Mouse (Mus musculus) bone marrow, adult 2 months (tissue): Measurements from ENCODE around the gene Chrm4.
A peak's percentile ranks its signal among the peaks of the same experiment; 100 is the strongest.

Experiments
- CTCF ChIP-seq: fragments of 200-500 bp; IDR thresholded peaks from 2 replicates; pipeline ENCODE4 v1.5.1; 2011; ENCODE audit warnings: low read length, control low read depth; ENCODE audit not compliant: control insufficient read depth, insufficient read depth
- POLR2A ChIP-seq: fragments of 200-500 bp; IDR thresholded peaks from 2 replicates; pipeline ENCODE4 v1.6.1; 2011; ENCODE audit warnings: low read depth, mild to moderate bottlenecking, control low read depth, low read length, borderline replicate concordance; ENCODE audit not compliant: control insufficient read depth

- no peak for TF ChIP-seq POLR2A
- peak; percentile 66 for TF ChIP-seq CTCF
Observed at GRCm38 (mm10) chr2:91958701-91959457, 31.8 kb downstream of the Chrm4 start.
